34 mouse cellular contexts compared by ENCODE assay signal in genomic region chr9:70046255-70046654, GRCm38 (mm10). TPM values are rescaled to one million over a fixed set of nuclear protein-coding genes. Genes with fewer than 3 reads are reported as not detected.
A peak's percentile ranks its signal among the peaks of the same experiment; 100 is the strongest.
DNase-seq lines count a peak whose midpoint lies in the region; ATAC-seq and TF ChIP-seq lines count a peak whose summit lies in the region.
"Had no signal": no experiment of that assay in that cellular context is flagged by ENCODE, and none has a peak within 500 bp of the region (broad histone marks: within the 10 kb centered on the region; RNA-seq: fewer than 3 reads in every experiment).

No protein-coding gene starts in this region.

- 19% methylated on average over 6 of the region's 6 CpGs for WGBS in liver, embryonic 15.5 days (ENCODE audit: insufficient replicate concordance)
- WGBS in stomach, embryonic 15.5 days, result 62% methylated on average over 6 of the region's 6 CpGs

- TF ChIP-seq CTCF in MEL (IDR thresholded peaks at IDR 0.05 in 2 of 3, conservative IDR thresholded peaks at IDR 0.05 in 1 of 3; ENCODE audit: control insufficient read depth in 1 of 3, insufficient read depth in 1 of 3, low read depth in 2 of 3, low read length in 3 of 3, poor library complexity in 1 of 3, severe bottlenecking in 1 of 3), result no peak

- no peak overlapping the region for H3K4me3 ChIP-seq in MEL (ENCODE audit: control insufficient read depth in 1 of 2, insufficient read depth in 1 of 2, low read depth in 2 of 2, low read length in 2 of 2)
- no peak overlapping the region for H3K4me3 ChIP-seq in liver, embryonic 15.5 days (replicated peaks)
- no peak overlapping the region for H3K4me3 ChIP-seq in stomach, embryonic 15.5 days (replicated peaks)
- H3K4me3 ChIP-seq: embryonic facial prominence, embryonic 12.5 days; forebrain, embryonic 10.5 days; forebrain, embryonic 15.5 days; gastrocnemius, adult 2 months; heart, embryonic 13.5 days; hindbrain, embryonic 15.5 days; megakaryocyte, embryonic 14.5 days; midbrain, embryonic 13.5 days; neural tube, embryonic 13.5 days had no signal

- no peak overlapping the region for H3K9ac ChIP-seq in MEL (ENCODE audit: control insufficient read depth, low read depth, low read length, poor library complexity, severe bottlenecking)
- H3K9ac ChIP-seq in liver, embryonic 15.5 days, result no peak overlapping the region
- H3K9ac ChIP-seq in stomach, embryonic 15.5 days, result no peak overlapping the region
- H3K9ac ChIP-seq: embryonic facial prominence, embryonic 12.5 days; forebrain, embryonic 15.5 days; heart, embryonic 13.5 days; hindbrain, embryonic 15.5 days; midbrain, embryonic 13.5 days; neural tube, embryonic 13.5 days had no signal

- H3K9me3 ChIP-seq in MEL (replicated peaks; ENCODE audit: insufficient read depth, low read length), result no peaks in the 10 kb centered on the region
- H3K9me3 ChIP-seq in liver, embryonic 15.5 days (replicated peaks), result no peaks in the 10 kb centered on the region
- H3K9me3 ChIP-seq in stomach, embryonic 15.5 days, result no peaks in the 10 kb centered on the region
- H3K9me3 ChIP-seq: embryonic facial prominence, embryonic 12.5 days; forebrain, embryonic 10.5 days; forebrain, embryonic 15.5 days; heart, embryonic 13.5 days; hindbrain, embryonic 15.5 days; midbrain, embryonic 13.5 days; neural tube, embryonic 13.5 days had no signal

- peak; percentile 76 for ATAC-seq in liver, embryonic 15.5 days (ENCODE audit: insufficient read depth)
- ATAC-seq in stomach, embryonic 15.5 days (ENCODE audit: insufficient read depth, low FRiP score, low read depth), result 0 out of 2 replicates have a peak, but pooled peaks have one; percentile 43
- ATAC-seq: forebrain, embryonic 15.5 days; inflammation-experienced regulatory T-cells, adult 6 months; lung, postnatal 0 days; midbrain, embryonic 13.5 days had no signal

- H3K4me1 ChIP-seq in MEL (ENCODE audit: control insufficient read depth in 1 of 2, insufficient read depth in 2 of 2, low read length in 2 of 2), result peaks cover 0 to 14% of the 10 kb centered on the region in 2 experiments; a peak in 3 of 4 replicates
- H3K4me1 ChIP-seq in liver, embryonic 15.5 days (replicated peaks), result peaks cover 42% of the 10 kb centered on the region
- peaks cover 33% of the 10 kb centered on the region; the same call in 1 of the 2 replicates for H3K4me1 ChIP-seq in stomach, embryonic 15.5 days
- H3K4me1 ChIP-seq: forebrain, embryonic 15.5 days; neural tube, embryonic 13.5 days had no signal

- TF ChIP-seq POLR2A in MEL (IDR thresholded peaks at IDR 0.05; ENCODE audit: control insufficient read depth in 1 of 2, insufficient read depth in 1 of 2, low read depth in 1 of 2, low read length in 2 of 2, poor library complexity in 1 of 2), result no peak

- H3K36me3 ChIP-seq in MEL (ENCODE audit: control insufficient read depth in 1 of 2, insufficient read depth in 2 of 2, low read length in 2 of 2), result peaks cover 0 to 7% of the 10 kb centered on the region in 2 experiments; a peak in 2 of 4 replicates
- no peaks in the 10 kb centered on the region for H3K36me3 ChIP-seq in liver, embryonic 15.5 days (replicated peaks)
- H3K36me3 ChIP-seq in stomach, embryonic 15.5 days, result no peaks in the 10 kb centered on the region
- H3K36me3 ChIP-seq: embryonic facial prominence, embryonic 12.5 days; forebrain, embryonic 10.5 days; forebrain, embryonic 15.5 days; heart, embryonic 13.5 days; hindbrain, embryonic 15.5 days; midbrain, embryonic 13.5 days; neural tube, embryonic 13.5 days had no signal

- TF ChIP-seq EP300 in MEL (IDR thresholded peaks at IDR 0.05; ENCODE audit: low read depth in 1 of 2, low read length in 2 of 2), result peak; percentile 41 to 48; a peak in 2 of 4 replicates

- peak overlapping the region; percentile 29; the same call in 1 of the 2 replicates for H3K4me2 ChIP-seq in liver, embryonic 15.5 days
- no peak overlapping the region for H3K4me2 ChIP-seq in stomach, embryonic 15.5 days
- H3K4me2 ChIP-seq: embryonic facial prominence, embryonic 12.5 days; forebrain, embryonic 15.5 days; heart, embryonic 13.5 days; hindbrain, embryonic 15.5 days; midbrain, embryonic 13.5 days; neural tube, embryonic 13.5 days had no signal

- no peaks in the 10 kb centered on the region for H3K27me3 ChIP-seq in MEL (ENCODE audit: control insufficient read depth in 1 of 2, insufficient read depth in 2 of 2, low read length in 2 of 2)
- H3K27me3 ChIP-seq in liver, embryonic 15.5 days, result no peaks in the 10 kb centered on the region
- no peaks in the 10 kb centered on the region for H3K27me3 ChIP-seq in stomach, embryonic 15.5 days (replicated peaks)
- H3K27me3 ChIP-seq: embryonic facial prominence, embryonic 12.5 days; forebrain, embryonic 15.5 days; heart, embryonic 13.5 days; hindbrain, embryonic 15.5 days; midbrain, embryonic 13.5 days; neural tube, embryonic 13.5 days had no signal

- H3K27ac ChIP-seq in MEL (ENCODE audit: control insufficient read depth, low read depth, low read length), result no peak overlapping the region
- no peak overlapping the region; the same call in 1 of the 2 replicates for H3K27ac ChIP-seq in liver, embryonic 15.5 days (replicated peaks)
- no peak overlapping the region for H3K27ac ChIP-seq in stomach, embryonic 15.5 days
- H3K27ac ChIP-seq: embryonic facial prominence, embryonic 12.5 days; forebrain, embryonic 10.5 days; forebrain, embryonic 15.5 days; gastrocnemius, adult 2 months; heart, embryonic 13.5 days; hindbrain, embryonic 15.5 days; midbrain, embryonic 13.5 days; neural tube, embryonic 13.5 days had no signal

- intact Hi-C loops in left cerebral cortex, postnatal 25 days (cut with DNase I), result no loop called here

- no peak for TF ChIP-seq RAD21 in MEL (IDR thresholded peaks at IDR 0.05; ENCODE audit: low read depth, low read length)

- no peaks in the 10 kb centered on the region for H3K79me2 ChIP-seq in MEL (ENCODE audit: control insufficient read depth, insufficient read depth, low read length, poor library complexity)

- DNase-seq in MEL (ENCODE audit: low read depth, low spot score), result peak; percentile 19
- DNase-seq in liver, result peak; percentile 45
- no peak for DNase-seq in left cerebral cortex, postnatal 25 days (ENCODE audit: low spot score in 2 of 2)
- DNase-seq in lung, adult 18-20 months, result no peak
- no peak for DNase-seq in spleen, adult 12 weeks (ENCODE audit: low spot score)
- DNase-seq: adrenal gland, adult 8-10 months; cerebellum, adult 11 months; cerebellum, adult 9-10 months; cerebellum, postnatal 36 days; embryo, embryonic 11 days; gastrocnemius, adult 2 months; gastrocnemius, postnatal 36 days; heart, adult 18-20 months; heart, postnatal 10 days; kidney, adult 11 months; kidney, postnatal 14 days; layer of hippocampus, adult 9-11 months; lung, postnatal 4 days; thymus, postnatal 4 days had no signal

TF ChIP-seq in MEL, 35 proteins besides CTCF, POLR2A, EP300 and RAD21:
- TF ChIP-seq CHD1 (IDR thresholded peaks at IDR 0.05; ENCODE audit: low read depth, low read length), result no peak
- TF ChIP-seq TCF12 (IDR thresholded peaks at IDR 0.05; ENCODE audit: low read depth, low read length), result peak; percentile 57
- TF ChIP-seq CHD2 (IDR thresholded peaks at IDR 0.05; ENCODE audit: low read length), result no peak
- TF ChIP-seq ZC3H11A (IDR thresholded peaks at IDR 0.05; ENCODE audit: low read depth, low read length), result no peak
- TF ChIP-seq ETS1 (IDR thresholded peaks at IDR 0.05; ENCODE audit: low read depth, low read length), result 0 out of 2 replicates have a peak, but pooled peaks have one; percentile 19
- TF ChIP-seq ELF1 (IDR thresholded peaks at IDR 0.05; ENCODE audit: low read depth, low read length), result no peak
- TF ChIP-seq E2F4 (IDR thresholded peaks at IDR 0.05; ENCODE audit: borderline replicate concordance, low read depth, low read length), result no peak
- TF ChIP-seq GATA1 (IDR thresholded peaks at IDR 0.05; ENCODE audit: low read depth, low read length), result peak; percentile 81

RNA-seq across cellular contexts. Expression of gene Gcnt3, which starts 8.4 kb away (rescaled TPM):
- not detected in 2 replicates for total RNA-seq in MEL (2012; rRNA removed)
- polyA plus RNA-seq in MEL (2012; ENCODE audit: insufficient read depth in 1 of 2, insufficient read length in 2 of 2, low read depth in 1 of 2, low replicate concordance in 2 of 2, missing spikeins in 1 of 2), result not detected
- not detected in 2 replicates for polyA plus RNA-seq in liver, embryonic 15.5 days (2015; fragmentation: Nextera tagmentation; extraction: Ambion mirVana)
- polyA plus RNA-seq in stomach, embryonic 15.5 days (2015; fragmentation: Nextera tagmentation; extraction: Ambion mirVana), result 12.0 and 12.6 TPM in 2 replicates
- not detected for total RNA-seq in left cerebral cortex, postnatal 25 days (2021)
- total RNA-seq: adrenal gland, adult 8-10 months; gastrocnemius, adult 2 months; gastrocnemius, postnatal 36 days; heart, adult 18-20 months; heart, postnatal 10 days; hematopoietic stem cell, adult 5-6 weeks had no signal
- polyA plus RNA-seq: embryonic facial prominence, embryonic 12.5 days; forebrain, embryonic 10.5 days; forebrain, embryonic 15.5 days; frontal cortex, adult 2 months; heart, embryonic 13.5 days; hindbrain, embryonic 15.5 days; inflammation-experienced regulatory T-cells, adult 6 months; limb, embryonic 11.5 days; lung, postnatal 0 days; midbrain, embryonic 13.5 days; neural tube, embryonic 13.5 days had no signal

RNA-seq across cellular contexts. Expression of gene Gtf2a2, which starts 33.9 kb away (rescaled TPM):
- 62.4 and 75.8 TPM in 2 replicates for total RNA-seq in MEL (2012; rRNA removed)
- polyA plus RNA-seq in MEL (2012; ENCODE audit: insufficient read depth in 1 of 2, insufficient read length in 2 of 2, low read depth in 1 of 2, low replicate concordance in 2 of 2, missing spikeins in 1 of 2), result 10 to 100 TPM in 1 of 2 experiments, not detected in 1; 74.9 TPM
- 112 and 115 TPM in 2 replicates for polyA plus RNA-seq in liver, embryonic 15.5 days (2015; fragmentation: Nextera tagmentation; extraction: Ambion mirVana)
- polyA plus RNA-seq in stomach, embryonic 15.5 days (2015; fragmentation: Nextera tagmentation; extraction: Ambion mirVana), result 197 and 205 TPM in 2 replicates
- total RNA-seq in left cerebral cortex, postnatal 25 days (2021), result 10 to 100 TPM; 55.0 to 61.3 TPM

RNA-seq across cellular contexts. Expression of gene Bnip2, which starts 57.0 kb away (rescaled TPM):
- 41.9 and 49.7 TPM in 2 replicates for total RNA-seq in MEL (2012; rRNA removed)
- 10 to 100 TPM in 1 of 2 experiments, not detected in 1; 57.2 TPM for polyA plus RNA-seq in MEL (2012; ENCODE audit: insufficient read depth in 1 of 2, insufficient read length in 2 of 2, low read depth in 1 of 2, low replicate concordance in 2 of 2, missing spikeins in 1 of 2)
- polyA plus RNA-seq in liver, embryonic 15.5 days (2015; fragmentation: Nextera tagmentation; extraction: Ambion mirVana), result 42.7 and 43.5 TPM in 2 replicates
- polyA plus RNA-seq in stomach, embryonic 15.5 days (2015; fragmentation: Nextera tagmentation; extraction: Ambion mirVana), result 93.5 and 98.9 TPM in 2 replicates
- 10 to 100 TPM; 34.6 to 42.7 TPM for total RNA-seq in left cerebral cortex, postnatal 25 days (2021)

Comparison
In these comparisons a context has a peak if more than half of its experiments do, and no peak if none do; other contexts are left out.
1. DNase-seq: peak in MEL (single experiment) and liver (single experiment); none in left cerebral cortex, postnatal 25 days (0 of 2), lung, adult 18-20 months (0 of 2) and spleen, adult 12 weeks (single experiment).
2. RNA of gene Gcnt3, which starts 8.4 kb away (polyA plus RNA-seq): 12.0 to 12.6 TPM in stomach, embryonic 15.5 days; not detected in liver, embryonic 15.5 days and not detected in MEL; every median in the first group is over 10 times any median in the second.